Mouse (Mus musculus) embryonic facial prominence, embryonic 12.5 days (tissue): ENCODE data around the gene Maf. TPM values are rescaled to one million over a fixed set of nuclear protein-coding genes. Genes with fewer than 3 reads are reported as not detected.

Experiments used
- ATAC-seq: fragments of 200-750 bp; cut with Nextera tagmentation; 2 replicates; pipeline ENCODE4 v1.8.0; 2017; ENCODE audit not compliant: insufficient number of reproducible peaks, insufficient read depth, low FRiP score, low TSS enrichment
- H3K27ac ChIP-seq: fragments of 300-500 bp; sonication (generic); 2 replicates; pipeline ENCODE4 v1.5.1; 2016; ENCODE audit warnings: mild to moderate bottlenecking
- H3K27me3 ChIP-seq: fragments of 300-500 bp; sonication (generic); 2 replicates; pipeline ENCODE4 v1.6.1; 2016; ENCODE audit warnings: mild to moderate bottlenecking, moderate library complexity
- H3K36me3 ChIP-seq: fragments of 300-500 bp; sonication (generic); 2 replicates; pipeline ENCODE4 v1.6.1; 2016; ENCODE audit warnings: mild to moderate bottlenecking
- H3K4me1 ChIP-seq: fragments of 300-500 bp; sonication (generic); 2 replicates; pipeline ENCODE4 v1.6.1; 2016
- H3K4me2 ChIP-seq: fragments of 300-500 bp; sonication (generic); replicated peaks from 2 replicates; pipeline ENCODE4 v1.6.1; 2016; ENCODE audit warnings: mild to moderate bottlenecking, moderate library complexity
- H3K4me3 ChIP-seq: fragments of 300-500 bp; sonication (generic); 2 replicates; pipeline ENCODE4 v1.5.1; 2016; ENCODE audit warnings: mild to moderate bottlenecking
- H3K9ac ChIP-seq: fragments of 300-500 bp; sonication (generic); 2 replicates; pipeline ENCODE4 v1.6.1; 2016; ENCODE audit warnings: mild to moderate bottlenecking, moderate library complexity
- H3K9me3 ChIP-seq: fragments of 300-500 bp; sonication (generic); 2 replicates; pipeline ENCODE4 v1.6.1; 2016; ENCODE audit warnings: mild to moderate bottlenecking, moderate library complexity
- WGBS: fragments of 180-500 bp; shearing (Covaris S2); methylation state at CpG from one replicate; pipeline ENCODE4 v1.1.7; 2016; 5-methylcytosine and 5-hydroxymethylcytosine counted together
- polyA plus RNA-seq: library from polyadenylated mRNA; unstranded; fragments of >200 nt; fragmentation: Nextera tagmentation; extraction: Ambion mirVana; gene quantifications from 2 replicates; pipeline ENCODE4 v1.2.1, GENCODE M21; 2016

The Maf gene
- polyA plus RNA-seq, 1 experiment from 2014 or later: 5.7 TPM

DNA sequence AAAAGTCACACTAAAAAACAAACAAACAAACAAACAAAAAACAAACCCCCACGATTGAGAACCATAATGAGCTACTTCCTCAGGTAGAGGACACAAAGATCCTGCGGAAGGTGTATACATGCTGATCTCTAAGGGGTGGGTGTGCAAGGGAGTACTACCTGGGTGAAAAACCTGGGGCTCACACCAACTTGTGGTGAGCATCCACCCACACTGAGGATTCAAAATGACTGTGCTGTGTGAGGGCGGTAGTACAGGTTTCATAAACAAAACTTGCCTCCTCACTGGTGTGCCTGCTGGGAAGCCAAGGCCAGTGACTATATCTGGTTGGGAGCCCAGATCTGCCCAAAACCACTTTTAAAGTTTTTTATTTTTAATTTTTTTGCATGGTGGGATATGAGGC is 19.2 kb upstream of the Maf start:
- Histone ChIP-seq H3K4me1 (no peaks in the 10 kb centered on the region), H3K36me3 (no peaks in the 10 kb centered on the region)
- WGBS: 86% methylated on average over 3 of the region's 3 CpGs

DNA sequence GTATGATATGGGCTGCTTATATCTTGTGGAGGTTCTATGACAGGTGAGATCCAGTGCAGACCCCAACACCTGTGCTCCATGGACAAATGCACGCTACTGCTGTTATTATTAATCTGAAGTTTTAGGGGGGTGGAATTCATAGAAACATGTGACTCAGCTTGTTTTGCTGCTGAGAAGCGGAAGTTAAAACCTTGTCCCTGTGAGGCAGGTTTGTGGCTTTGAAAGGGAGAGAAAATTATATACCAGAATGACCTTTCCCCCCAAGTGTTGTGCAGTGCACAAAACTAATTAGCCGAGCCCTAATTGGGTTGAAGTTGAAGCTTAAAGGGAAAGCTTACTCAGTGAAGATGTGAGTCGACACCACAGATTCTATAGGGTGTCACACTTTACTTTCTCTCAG is 18.6 kb upstream of the Maf start:
- H3K4me1 ChIP-seq: no peaks in the 10 kb centered on the region
- H3K27me3 ChIP-seq: no peaks in the 10 kb centered on the region
- H3K9ac ChIP-seq: no peak overlapping the region
- no peak for ATAC-seq
- WGBS: 64% methylated on average over 4 of the region's 4 CpGs
- no peak overlapping the region for H3K4me2 ChIP-seq
- no peak overlapping the region for H3K27ac ChIP-seq
- no peaks in the 10 kb centered on the region for H3K9me3 ChIP-seq
- no peaks in the 10 kb centered on the region for H3K36me3 ChIP-seq
- H3K4me3 ChIP-seq: no peak overlapping the region

More for the DNA sequence above, 19.2 kb upstream of the Maf start:
- Histone ChIP-seq H3K9me3 (no peaks in the 10 kb centered on the region), H3K4me2 (no peak overlapping the region), H3K4me3 (no peak overlapping the region), H3K27me3 (no peaks in the 10 kb centered on the region), H3K27ac (no peak overlapping the region), H3K9ac (no peak overlapping the region)
- no peak for ATAC-seq

DNA sequence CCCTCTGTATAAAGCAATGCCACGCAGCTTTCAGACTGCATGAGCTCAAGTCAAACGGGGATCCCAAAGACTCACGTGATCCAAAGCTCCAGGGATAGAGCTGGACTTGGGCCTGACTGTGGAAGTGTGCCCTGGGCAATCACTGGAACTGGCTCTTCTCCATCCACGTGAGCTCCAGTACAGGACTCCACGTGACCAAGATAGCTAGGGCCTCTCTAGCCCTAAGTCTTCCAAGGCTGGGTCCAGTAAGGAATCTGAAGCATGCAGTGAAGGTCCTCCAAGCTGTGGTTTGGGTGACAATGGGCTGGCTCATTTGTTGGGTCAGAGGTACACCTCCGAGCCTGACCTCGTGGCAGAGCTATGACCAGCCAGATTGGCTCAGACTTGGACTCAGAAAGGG is 11.5 kb upstream of the Maf start:
- H3K4me2 ChIP-seq: no peak overlapping the region
- H3K36me3 ChIP-seq: no peaks in the 10 kb centered on the region
- no peaks in the 10 kb centered on the region for H3K9me3 ChIP-seq
- no peak overlapping the region for H3K27ac ChIP-seq
- H3K27me3 ChIP-seq: no peaks in the 10 kb centered on the region
- no peak overlapping the region for H3K4me3 ChIP-seq
- H3K4me1 ChIP-seq: no peaks in the 10 kb centered on the region
- WGBS: 82% methylated on average over 7 of the region's 7 CpGs
- ATAC-seq: no peak
- H3K9ac ChIP-seq: no peak overlapping the region

DNA sequence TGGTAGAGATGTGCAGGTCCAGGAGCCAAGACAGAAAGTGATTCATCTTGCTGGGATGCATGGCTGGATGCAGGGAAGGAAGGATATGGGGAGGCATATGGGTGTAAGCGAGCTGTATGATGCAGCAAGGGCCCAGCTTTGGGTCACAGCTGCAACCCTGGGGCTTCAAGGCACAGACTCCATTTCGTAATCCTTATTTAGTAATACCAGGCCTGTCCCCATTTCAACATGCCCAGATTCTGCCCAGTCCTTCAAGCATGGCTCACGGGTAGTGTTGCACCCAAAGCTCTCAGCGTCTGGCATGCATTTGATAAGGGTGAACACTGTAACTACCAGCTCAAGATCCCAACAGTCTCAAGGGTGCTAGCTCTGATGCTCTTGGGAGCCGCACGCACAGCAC is 11.0 kb upstream of the Maf start:
- 91% methylated on average over 6 of the region's 6 CpGs for WGBS
- H3K9ac ChIP-seq: no peak overlapping the region
- no peak for ATAC-seq
- no peaks in the 10 kb centered on the region for H3K27me3 ChIP-seq
- H3K4me3 ChIP-seq: no peak overlapping the region
- H3K4me1 ChIP-seq: no peaks in the 10 kb centered on the region
- H3K4me2 ChIP-seq: no peak overlapping the region
- no peaks in the 10 kb centered on the region for H3K9me3 ChIP-seq
- no peaks in the 10 kb centered on the region for H3K36me3 ChIP-seq
- no peak overlapping the region for H3K27ac ChIP-seq

DNA sequence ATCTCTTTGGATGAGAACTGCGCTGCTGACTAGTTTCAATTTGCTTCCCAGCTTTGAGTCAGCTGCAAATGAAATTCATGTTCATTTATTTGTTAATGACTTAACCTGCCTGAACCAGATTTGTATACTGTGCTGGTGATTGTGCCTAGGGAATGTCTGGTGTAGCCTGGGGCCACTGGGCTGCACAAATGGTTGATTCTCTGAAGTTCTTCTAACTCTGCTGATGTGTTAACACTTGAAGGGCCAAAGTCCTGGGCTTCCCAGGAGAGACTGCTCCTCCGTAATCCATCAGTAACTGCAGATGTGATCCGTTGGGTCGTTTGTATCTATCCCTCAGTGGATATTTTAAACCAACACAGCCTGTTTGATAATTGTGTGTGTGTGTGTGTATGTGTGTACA is 7.7 kb upstream of the Maf start:
- Histone ChIP-seq H3K4me2 (no peak overlapping the region), H3K4me3 (no peak overlapping the region), H3K36me3 (no peaks in the 10 kb centered on the region), H3K27ac (no peak overlapping the region), H3K9me3 (no peaks in the 10 kb centered on the region), H3K9ac (no peak overlapping the region), H3K4me1 (peaks cover 4% of the 10 kb centered on the region; the same call in 1 of the 2 replicates), H3K27me3 (peaks cover 8% of the 10 kb centered on the region; the same call in 1 of the 2 replicates)
- 72% methylated on average over 4 of the region's 4 CpGs for WGBS
- ATAC-seq: no peak

- Histone ChIP-seq H3K9me3 (no peaks in the 10 kb centered on the region), H3K4me2 (no peak overlapping the region), H3K36me3 (no peaks in the 10 kb centered on the region), H3K27ac (no peak overlapping the region), H3K4me1 (peaks cover 8% of the 10 kb centered on the region), H3K9ac (no peak overlapping the region), H3K4me3 (no peak overlapping the region), H3K27me3 (peaks cover 12% of the 10 kb centered on the region)
- ATAC-seq: no peak
- 66% methylated on average over 11 of the region's 11 CpGs for WGBS
These were observed 3.5 kb upstream of the Maf start for GRCm38 (mm10) chr8:115711106-115711505.

DNA sequence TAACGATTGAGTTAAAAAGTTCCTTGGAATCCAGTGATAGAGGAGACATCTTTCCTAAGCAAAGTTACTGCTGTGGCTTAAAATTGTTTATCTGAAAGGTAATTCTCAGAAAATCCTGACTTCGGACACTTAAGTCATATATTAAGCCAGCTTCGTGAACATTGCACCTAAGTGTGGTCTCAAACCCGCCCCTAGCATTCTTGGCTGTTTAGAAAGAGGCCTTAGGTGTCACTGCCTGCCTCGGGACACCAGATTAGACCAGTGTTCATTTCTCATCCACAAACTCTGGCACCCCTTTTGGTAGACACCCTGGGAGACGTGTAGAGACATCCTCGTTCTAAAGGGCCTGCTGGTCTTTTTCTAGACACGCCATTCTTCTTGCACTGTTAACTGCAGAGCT is 2.3 kb upstream of the Maf start:
- Histone ChIP-seq H3K9ac (no peak overlapping the region), H3K4me2 (no peak overlapping the region), H3K36me3 (no peaks in the 10 kb centered on the region), H3K4me1 (peaks cover 8% of the 10 kb centered on the region), H3K27me3 (peaks cover 12% of the 10 kb centered on the region), H3K9me3 (no peaks in the 10 kb centered on the region), H3K27ac (no peak overlapping the region), H3K4me3 (no peak overlapping the region)
- ATAC-seq: no peak
- 73% methylated on average over 8 of the region's 8 CpGs for WGBS

DNA sequence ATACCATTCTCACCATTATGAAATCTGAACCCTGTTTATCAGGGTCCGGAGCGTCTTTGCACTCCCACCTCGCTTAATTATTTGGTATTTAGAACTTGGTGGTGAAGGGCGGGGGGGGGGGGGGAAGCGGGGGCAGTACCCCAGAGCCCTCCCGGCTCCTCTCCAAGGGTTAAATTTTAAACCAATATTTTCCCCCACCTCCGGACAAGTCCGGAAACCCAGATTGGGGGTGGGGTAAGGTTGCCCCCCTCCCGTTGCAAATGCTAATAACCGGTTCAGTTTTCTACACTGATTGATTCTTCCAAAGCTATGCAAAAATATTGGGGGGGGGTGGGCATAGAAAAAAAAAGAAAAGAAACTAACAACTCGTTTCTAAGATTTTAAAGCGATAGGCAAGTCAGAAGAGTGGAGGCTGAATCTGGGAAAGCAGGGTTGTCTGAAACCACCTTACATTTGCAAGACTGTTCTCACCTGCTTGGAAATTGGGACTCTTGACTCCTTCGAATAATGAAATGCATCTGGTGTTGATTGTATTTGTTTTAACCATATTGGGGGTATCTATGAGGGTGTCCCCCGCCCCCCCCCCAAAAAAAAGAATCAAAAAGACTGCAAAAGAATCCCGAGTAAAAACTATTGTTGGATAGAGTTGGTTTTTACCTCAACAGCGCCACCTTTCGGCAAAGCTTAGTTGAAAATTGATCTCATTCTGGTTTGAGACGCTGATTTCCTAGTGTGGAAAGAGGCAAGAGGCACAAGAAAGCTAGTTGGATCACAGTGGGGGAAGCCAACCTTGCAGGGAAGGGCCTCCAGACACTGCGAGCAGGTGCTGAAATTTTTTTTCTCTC is 1.6 kb upstream of the Maf start:
- under 1% methylated on average over 19 of the region's 19 CpGs for WGBS
- no peaks in the 10 kb centered on the region for H3K9me3 ChIP-seq
- H3K27me3 ChIP-seq: peaks cover 12% of the 10 kb centered on the region
- H3K36me3 ChIP-seq: no peaks in the 10 kb centered on the region
- peak overlapping the region; percentile 66 for H3K4me3 ChIP-seq
- 0 out of 2 replicates have a peak overlapping the region, but pooled peaks have one; percentile 12 for H3K9ac ChIP-seq
- H3K27ac ChIP-seq: no peak overlapping the region
- H3K4me1 ChIP-seq: peaks cover 8% of the 10 kb centered on the region
- no peak for ATAC-seq
- peak overlapping the region; percentile 85 for H3K4me2 ChIP-seq

DNA sequence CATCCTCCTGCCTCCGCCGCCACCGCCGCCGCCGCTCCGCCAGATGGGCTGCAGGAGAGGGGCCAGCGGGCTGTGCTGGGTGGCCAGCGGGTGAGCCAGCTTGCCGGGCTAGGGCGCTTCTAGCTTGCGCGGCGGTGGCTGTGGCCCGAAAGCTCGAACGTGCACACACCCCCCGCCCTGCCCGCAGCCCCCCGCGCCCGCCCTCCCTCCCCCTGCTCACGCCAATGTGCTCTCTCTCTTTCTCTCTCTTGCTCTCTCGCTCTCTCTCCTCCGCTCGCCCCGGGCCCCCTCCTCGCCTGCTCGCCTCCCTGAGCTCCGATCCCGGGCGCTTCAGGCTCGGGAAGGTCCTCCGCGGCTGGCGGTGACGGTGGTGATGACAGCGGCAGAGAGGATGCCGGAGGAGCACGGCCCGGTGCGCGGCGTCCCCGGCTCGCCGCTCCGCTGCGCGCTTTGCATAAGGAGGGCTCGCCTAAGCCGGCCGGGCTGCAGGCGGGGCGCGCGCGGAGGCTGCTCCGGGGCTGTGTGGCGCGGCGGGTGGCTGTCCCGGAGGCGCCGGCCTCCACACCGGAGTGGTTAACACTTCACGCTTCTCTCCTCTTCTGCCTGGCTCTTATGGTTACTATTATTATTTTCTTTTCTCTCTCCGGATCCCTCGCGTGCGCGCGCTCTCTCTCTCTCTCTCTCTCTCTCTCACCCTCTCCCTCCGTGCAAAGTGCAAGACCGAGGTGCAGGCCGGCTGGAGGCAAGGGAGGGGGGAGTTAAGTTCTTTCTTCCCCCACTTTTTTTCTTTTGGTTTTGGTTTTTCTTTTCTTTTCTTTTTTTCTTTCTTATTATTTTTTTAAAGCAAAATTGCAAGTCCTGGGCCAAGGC is 498 bp downstream of the Maf start:
- H3K4me2 ChIP-seq: peak overlapping the region; percentile 85
- 1% methylated on average over 47 of the region's 76 CpGs for WGBS
- peaks cover 8% of the 10 kb centered on the region for H3K4me1 ChIP-seq
- H3K27me3 ChIP-seq: peaks cover 4% of the 10 kb centered on the region
- no peaks in the 10 kb centered on the region for H3K36me3 ChIP-seq
- no peaks in the 10 kb centered on the region for H3K9me3 ChIP-seq
- ATAC-seq: peak; percentile 88
- peak overlapping the region; percentile 94 for H3K27ac ChIP-seq
- H3K4me3 ChIP-seq: peak overlapping the region; percentile 66
- peak overlapping the region; percentile 75 for H3K9ac ChIP-seq

- no peaks in the 10 kb centered on the region for H3K9me3 ChIP-seq
- no peak for ATAC-seq
- H3K9ac ChIP-seq: peak overlapping the region; percentile 75
- H3K4me2 ChIP-seq: peak overlapping the region; percentile 85
- H3K4me1 ChIP-seq: peaks cover 8% of the 10 kb centered on the region
- H3K4me3 ChIP-seq: peak overlapping the region; percentile 66
- H3K36me3 ChIP-seq: no peaks in the 10 kb centered on the region
- under 1% methylated on average over 39 of the region's 39 CpGs for WGBS
- peaks cover 4% of the 10 kb centered on the region for H3K27me3 ChIP-seq
- peak overlapping the region; percentile 94 for H3K27ac ChIP-seq
These were observed 1.2 kb downstream of the Maf start for GRCm38 (mm10) chr8:115706411-115706860.

DNA sequence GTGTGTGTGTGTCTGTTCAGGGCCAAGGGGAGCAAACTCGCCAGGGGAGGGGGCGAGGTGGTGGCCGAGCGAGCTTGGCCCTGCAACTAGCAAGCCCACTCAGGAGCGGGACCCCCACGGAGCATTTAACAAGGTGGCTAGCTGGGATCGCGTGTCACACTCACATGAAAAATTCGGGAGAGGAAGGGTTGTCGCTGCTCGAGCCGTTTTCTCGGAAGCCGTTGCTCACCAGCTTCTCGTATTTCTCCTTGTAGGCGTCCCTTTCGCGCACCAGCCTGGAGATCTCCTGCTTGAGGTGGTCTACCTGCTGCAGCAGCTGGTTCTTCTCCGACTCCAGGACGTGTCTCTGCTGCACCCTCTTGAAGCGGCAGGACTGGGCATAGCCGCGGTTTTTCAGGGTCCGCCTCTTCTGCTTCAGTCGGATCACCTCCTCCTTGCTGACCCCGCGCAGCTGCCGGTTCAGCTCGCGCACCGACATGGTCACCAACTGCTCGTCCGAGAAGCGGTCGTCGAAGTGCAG is 1.9 kb downstream of the Maf start:
- H3K4me1 ChIP-seq: peaks cover 4% of the 10 kb centered on the region; the same call in 1 of the 2 replicates
- H3K9me3 ChIP-seq: no peaks in the 10 kb centered on the region
- H3K4me2 ChIP-seq: peak overlapping the region; percentile 85
- peaks cover 4% of the 10 kb centered on the region for H3K27me3 ChIP-seq
- H3K4me3 ChIP-seq: peak overlapping the region; percentile 66
- no peak for ATAC-seq
- H3K9ac ChIP-seq: peak overlapping the region; percentile 75
- WGBS: under 1% methylated on average over 36 of the region's 36 CpGs
- no peaks in the 10 kb centered on the region for H3K36me3 ChIP-seq
- peak overlapping the region; percentile 94; the same call in 1 of the 2 replicates for H3K27ac ChIP-seq
